Mouse (Mus musculus) lung, postnatal 0 days (tissue): Measurements from ENCODE around the gene Smpdl3b. TPM values are rescaled to one million over a fixed set of nuclear protein-coding genes. Genes with fewer than 3 reads are reported as not detected.
A peak's percentile ranks its signal among the peaks of the same experiment; 100 is the strongest.

Source experiments
- ATAC-seq: fragments of 200-750 bp; cut with Nextera tagmentation; 2 replicates; pipeline ENCODE4 v1.8.0; 2017; ENCODE audit warnings: moderate library complexity
- DNase-seq: peaks from one replicate; pipeline ENCODE4 v3.0.0-alpha.2; 2016; ENCODE audit warnings: low spot score
- H3K27ac ChIP-seq: fragments of 300-500 bp; sonication (generic); 2 replicates; pipeline ENCODE4 v1.5.1; 2014; ENCODE audit warnings: antibody characterized with exemption, mild to moderate bottlenecking, low read length, mixed read lengths
- H3K27me3 ChIP-seq: fragments of 300-500 bp; sonication (generic); replicated peaks from 2 replicates; pipeline ENCODE4 v1.6.1; 2014; ENCODE audit warnings: low read length, mixed read lengths; ENCODE audit not compliant: insufficient read depth
- H3K36me3 ChIP-seq: fragments of 300-500 bp; sonication (generic); 2 replicates; pipeline ENCODE4 v1.6.1; 2014; ENCODE audit warnings: low read length, mixed read lengths; ENCODE audit not compliant: insufficient read depth
- H3K4me1 ChIP-seq: fragments of 300-500 bp; sonication (generic); 2 replicates; pipeline ENCODE4 v1.6.1; 2014; ENCODE audit warnings: antibody characterized with exemption, low read depth, low read length, mixed read lengths; ENCODE audit not compliant: insufficient read depth
- H3K4me2 ChIP-seq: fragments of 300-500 bp; sonication (generic); replicated peaks from 2 replicates; pipeline ENCODE4 v1.6.1; 2014; ENCODE audit warnings: low read depth, mild to moderate bottlenecking, low read length, moderate library complexity, mixed read lengths
- H3K4me3 ChIP-seq: fragments of 300-500 bp; sonication (generic); 2 replicates; pipeline ENCODE4 v1.5.1; 2014; ENCODE audit warnings: low read depth, low read length
- H3K9ac ChIP-seq: fragments of 300-500 bp; sonication (generic); replicated peaks from 2 replicates; pipeline ENCODE4 v1.6.1; 2014; ENCODE audit warnings: low read depth, mild to moderate bottlenecking
- H3K9me3 ChIP-seq: fragments of 300-500 bp; sonication (generic); 2 replicates; pipeline ENCODE4 v1.6.1; 2016; ENCODE audit warnings: low read length, mixed read lengths
- CTCF ChIP-seq: IDR thresholded peaks from 2 replicates; pipeline ENCODE4 v1.5.1; 2016; ENCODE audit warnings: antibody characterized with exemption, mild to moderate bottlenecking
- EP300 ChIP-seq: IDR thresholded peaks from 2 replicates; pipeline ENCODE4 v1.6.1; 2016; ENCODE audit warnings: antibody characterized with exemption, mild to moderate bottlenecking, control low read depth
- WGBS: fragments of 180-500 bp; shearing (Covaris S2); extraction: QIAGEN DNeasy Blood & Tissue Kit; methylation state at CpG from one replicate; pipeline ENCODE4 v1.1.7; 2014; 5-methylcytosine and 5-hydroxymethylcytosine counted together
- polyA plus RNA-seq: library from polyadenylated mRNA; unstranded; fragments of >200 nt; fragmentation: Nextera tagmentation; extraction: Ambion mirVana; gene quantifications from 2 replicates; pipeline ENCODE4 v1.2.1, GENCODE M21; 2015

The Smpdl3b gene
- polyA plus RNA-seq = 3.7 TPM in 2 replicates

GRCm38 (mm10) chr4:132756974-132757373, at the start of gene Smpdl3b:
Gene Smpdl3b (minus strand): TSS chr4:132757252.
- no peaks in the 10 kb centered on the region for H3K27me3 ChIP-seq
- H3K4me1 ChIP-seq = 0 out of 2 replicates have a peak, but pooled peaks cover 8% of the 10 kb centered on the region
- WGBS = under 1% methylated on average over 21 of the region's 22 CpGs
- peak within 1 kb of the TSS; percentile 46 for H3K4me3 ChIP-seq
- TF ChIP-seq CTCF (peak; percentile 80), EP300 (no peak)
- H3K9me3 ChIP-seq = no peaks in the 10 kb centered on the region
- no peaks in the 10 kb centered on the region for H3K36me3 ChIP-seq
- peak within 1 kb of the TSS; percentile 36; the same call in 1 of the 2 replicates for H3K9ac ChIP-seq
- H3K27ac ChIP-seq = no peak within 1 kb of the TSS
- peak within 1 kb of the TSS; percentile 78 for H3K4me2 ChIP-seq
- DNase-seq (peak; percentile 89), ATAC-seq (peak; percentile 89)

GRCm38 (mm10) chr4:132806620-132807191, 49.7 kb upstream of the Smpdl3b start:
- no peaks in the 10 kb centered on the region for H3K4me1 ChIP-seq
- H3K36me3 ChIP-seq = no peaks in the 10 kb centered on the region
- no peak for ATAC-seq
- H3K4me3 ChIP-seq = no peak overlapping the region
- no peak overlapping the region for H3K9ac ChIP-seq
- TF ChIP-seq CTCF (no peak), EP300 (no peak)
- H3K9me3 ChIP-seq = no peaks in the 10 kb centered on the region
- 83% methylated on average over 7 of the region's 7 CpGs for WGBS
- no peaks in the 10 kb centered on the region for H3K27me3 ChIP-seq
- no peak overlapping the region for H3K27ac ChIP-seq
- H3K4me2 ChIP-seq = no peak overlapping the region
- no peak for DNase-seq

- no peak overlapping the region for H3K27ac ChIP-seq
- H3K4me1 ChIP-seq = no peaks in the 10 kb centered on the region
- no peak overlapping the region for H3K4me2 ChIP-seq
- H3K27me3 ChIP-seq = no peaks in the 10 kb centered on the region
- H3K9me3 ChIP-seq = no peaks in the 10 kb centered on the region
- no peak for TF ChIP-seq EP300
- TF ChIP-seq CTCF = no peak
- H3K36me3 ChIP-seq = no peaks in the 10 kb centered on the region
- H3K4me3 ChIP-seq = no peak overlapping the region
- ATAC-seq = no peak
- peak; percentile 54 for DNase-seq
- no peak overlapping the region for H3K9ac ChIP-seq
- 61% methylated on average over 12 of the region's 12 CpGs for WGBS
These were observed 48.6 kb upstream of the Smpdl3b start for GRCm38 (mm10) chr4:132805599-132806197.

GRCm38 (mm10) chr4:132805146-132805545, 48.1 kb upstream of the Smpdl3b start:
- no peak overlapping the region for H3K4me2 ChIP-seq
- H3K4me1 ChIP-seq = no peaks in the 10 kb centered on the region
- ATAC-seq (no peak), DNase-seq (no peak)
- H3K27ac ChIP-seq = no peak overlapping the region
- 72% methylated on average over 5 of the region's 5 CpGs for WGBS
- H3K4me3 ChIP-seq = no peak overlapping the region
- no peaks in the 10 kb centered on the region for H3K36me3 ChIP-seq
- no peaks in the 10 kb centered on the region for H3K27me3 ChIP-seq
- H3K9me3 ChIP-seq = no peaks in the 10 kb centered on the region
- TF ChIP-seq CTCF (no peak), EP300 (no peak)
- H3K9ac ChIP-seq = no peak overlapping the region

GRCm38 (mm10) chr4:132804331-132804730, 47.3 kb upstream of the Smpdl3b start:
- no peak overlapping the region for H3K4me2 ChIP-seq
- H3K4me3 ChIP-seq = no peak overlapping the region
- DNase-seq (peak; percentile 37), ATAC-seq (no peak)
- WGBS = 73% methylated on average over 6 of the region's 6 CpGs
- TF ChIP-seq CTCF = no peak
- no peak for TF ChIP-seq EP300
- no peaks in the 10 kb centered on the region for H3K36me3 ChIP-seq
- H3K9me3 ChIP-seq = no peaks in the 10 kb centered on the region
- no peak overlapping the region for H3K9ac ChIP-seq
- H3K27ac ChIP-seq = no peak overlapping the region
- no peaks in the 10 kb centered on the region for H3K27me3 ChIP-seq
- no peaks in the 10 kb centered on the region for H3K4me1 ChIP-seq

GRCm38 (mm10) chr4:132803876-132804275, 46.8 kb upstream of the Smpdl3b start:
- no peaks in the 10 kb centered on the region for H3K4me1 ChIP-seq
- H3K9ac ChIP-seq = no peak overlapping the region
- no peaks in the 10 kb centered on the region for H3K36me3 ChIP-seq
- H3K4me3 ChIP-seq = no peak overlapping the region
- 96% methylated on average over 7 of the region's 7 CpGs for WGBS
- H3K27ac ChIP-seq = no peak overlapping the region
- H3K4me2 ChIP-seq = no peak overlapping the region
- no peaks in the 10 kb centered on the region for H3K27me3 ChIP-seq
- DNase-seq (no peak), ATAC-seq (no peak)
- TF ChIP-seq EP300 = no peak
- no peak for TF ChIP-seq CTCF
- no peaks in the 10 kb centered on the region for H3K9me3 ChIP-seq
